Mouse (Mus musculus): ENCODE results near the gene 5330417C22Rik. TPM values are rescaled to one million over a fixed set of nuclear protein-coding genes. Genes with fewer than 3 reads are reported as not detected.

5330417C22Rik gene
- total and polyA plus RNA-seq, 2 experiments from 2014 or later, result 11.5 to 17.5 TPM

DNA sequence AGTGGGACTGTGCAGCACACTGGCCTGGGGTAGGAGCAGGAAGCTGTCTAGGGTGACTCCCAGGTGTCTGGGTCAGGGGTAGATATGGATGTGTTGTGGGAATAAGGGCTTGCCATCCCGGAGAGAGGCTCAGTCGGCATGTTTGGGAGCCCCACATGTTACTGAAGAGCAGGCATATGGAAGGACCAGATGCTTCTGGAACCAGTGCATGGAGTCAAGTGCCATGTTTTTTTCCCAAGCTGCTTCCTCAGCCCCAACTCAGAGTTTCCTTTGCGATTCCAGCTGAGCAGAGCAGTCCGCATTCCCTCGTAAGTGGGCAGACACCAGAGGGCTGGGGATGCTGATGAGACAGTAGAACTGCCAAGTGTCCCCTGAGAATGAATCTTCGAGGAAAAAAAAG is 113.3 kb downstream of the 5330417C22Rik start:
- Histone ChIP-seq H3K4me2 (ENCODE audit: low read depth) (peak overlapping the region; percentile 48; the same call in 1 of the 2 replicates), H3K4me3 (ENCODE audit: low read depth, low read length) (no peak overlapping the region), H3K27ac (ENCODE audit: low read depth, low read length) (peak overlapping the region; percentile 50; the same call in 1 of the 2 replicates), H3K9ac (no peak overlapping the region), H3K9me3 (ENCODE audit: low read length) (no peaks in the 10 kb centered on the region), H3K4me1 (ENCODE audit: insufficient read depth) (peaks cover 14% of the 10 kb centered on the region), H3K27me3 (ENCODE audit: insufficient read depth, low read length) (no peaks in the 10 kb centered on the region), H3K36me3 (ENCODE audit: insufficient read depth) (peaks cover 30% of the 10 kb centered on the region)
- ATAC-seq (peak; percentile 40), DNase-seq (peak; percentile 65)
- WGBS, result 27% methylated on average over 6 of the region's 6 CpGs
- TF ChIP-seq CTCF (IDR thresholded peaks at IDR 0.05; ENCODE audit: low read depth), result no peak

DNA sequence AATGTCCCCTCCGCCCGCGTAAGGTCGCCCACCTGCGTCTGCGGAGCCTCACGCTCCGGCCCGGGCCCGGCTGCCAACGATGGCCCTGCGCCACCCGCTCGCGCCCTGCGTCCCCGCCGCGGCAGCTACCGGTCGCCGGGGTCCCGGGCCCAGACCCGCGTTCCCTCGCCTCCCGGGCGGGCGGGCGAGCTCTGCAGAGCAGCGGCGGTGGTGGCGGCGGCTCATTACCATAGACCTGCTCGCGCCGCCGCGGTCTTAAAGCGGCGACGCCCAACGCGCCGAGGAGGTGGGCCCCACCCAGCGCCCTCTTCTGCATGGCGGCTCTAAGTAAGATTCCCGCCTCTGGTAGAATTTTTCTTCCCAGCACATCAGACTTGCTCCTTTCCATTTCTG is 120.5 kb downstream of the 5330417C22Rik start:
- DNase-seq, result peak; percentile 95
- peak overlapping the region; percentile 79 for H3K4me3 ChIP-seq (ENCODE audit: low read depth, low read length)
- peak overlapping the region; percentile 93 for H3K9ac ChIP-seq
- H3K36me3 ChIP-seq (ENCODE audit: insufficient read depth), result peaks cover 22% of the 10 kb centered on the region
- TF ChIP-seq CTCF (IDR thresholded peaks at IDR 0.05; ENCODE audit: low read depth), result peak; percentile 32
- H3K27me3 ChIP-seq (ENCODE audit: insufficient read depth, low read length), result no peaks in the 10 kb centered on the region
- WGBS, result 2% methylated on average over 45 of the region's 48 CpGs
- peak overlapping the region; percentile 91 for H3K4me2 ChIP-seq (ENCODE audit: low read depth)
- H3K9me3 ChIP-seq (ENCODE audit: low read length), result 0 out of 2 replicates have a peak, but pooled peaks cover 6% of the 10 kb centered on the region
- peaks cover 22% of the 10 kb centered on the region for H3K4me1 ChIP-seq (ENCODE audit: insufficient read depth)
- peak; percentile 92 for ATAC-seq
- H3K27ac ChIP-seq (ENCODE audit: low read depth, low read length), result peak overlapping the region; percentile 93

DNA sequence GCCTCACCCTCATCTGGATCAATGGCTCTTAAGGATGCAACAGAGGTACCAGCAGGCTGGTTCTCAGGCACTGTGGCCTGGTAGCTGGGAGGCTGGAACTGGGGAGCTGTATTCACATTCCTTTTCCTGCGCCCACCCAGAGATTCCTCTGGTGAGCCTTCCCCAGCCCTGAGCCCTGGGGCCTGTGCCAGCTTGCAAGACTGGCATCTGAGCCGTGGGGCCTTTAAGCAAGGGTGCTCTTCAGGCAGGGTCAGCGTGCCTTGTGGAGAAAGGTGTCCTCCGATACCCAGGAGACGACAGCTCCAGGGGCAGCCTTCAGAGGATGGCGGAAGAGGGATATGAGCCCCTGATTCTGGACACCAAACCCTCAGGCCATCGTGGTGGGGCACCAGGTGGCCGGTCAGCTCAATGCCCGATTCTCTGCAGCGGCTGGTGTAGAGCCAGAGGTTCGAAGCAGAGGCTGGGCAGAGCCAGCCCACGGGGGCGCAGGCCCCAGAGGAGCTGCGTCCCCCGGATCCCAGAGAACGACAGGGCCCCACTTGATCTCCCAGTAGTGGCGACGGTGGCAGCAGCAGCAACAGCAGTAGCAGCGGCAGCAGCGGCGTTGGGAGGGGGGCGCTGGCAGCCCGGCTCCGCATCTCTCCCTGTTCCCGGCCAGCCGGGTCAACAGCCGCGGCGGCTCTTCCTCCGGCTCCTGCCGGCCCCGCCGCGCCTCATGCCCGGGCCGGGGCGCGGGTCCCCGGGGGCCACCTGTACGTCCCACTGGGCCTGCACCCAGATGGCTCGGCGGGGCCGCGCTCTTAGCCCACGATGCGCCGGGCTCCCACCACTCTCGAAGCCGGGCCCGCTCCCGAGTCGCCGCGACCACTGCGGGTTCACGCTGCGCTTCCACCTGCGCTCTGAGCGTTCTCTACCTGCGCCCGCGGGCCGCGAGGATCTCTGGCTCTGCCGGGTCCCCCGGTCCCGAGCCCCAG is 121.2 kb downstream of the 5330417C22Rik start, which contains the start of gene Celsr2:
Celsr2 (minus strand) TSS at position 696 of the 974 bp plus-strand sequence.
- H3K9ac ChIP-seq, result peak within 1 kb of the TSS; percentile 93
- 7% methylated on average over 57 of the region's 67 CpGs for WGBS
- peak within 1 kb of the TSS; percentile 91 for H3K4me2 ChIP-seq (ENCODE audit: low read depth)
- peaks cover 28% of the 10 kb centered on the region for H3K4me1 ChIP-seq (ENCODE audit: insufficient read depth)
- ATAC-seq (peak; percentile 57), DNase-seq (peak; percentile 68)
- peak within 1 kb of the TSS; percentile 79 for H3K4me3 ChIP-seq (ENCODE audit: low read depth, low read length)
- peaks cover 22% of the 10 kb centered on the region for H3K36me3 ChIP-seq (ENCODE audit: insufficient read depth)
- H3K27ac ChIP-seq (ENCODE audit: low read depth, low read length), result peak within 1 kb of the TSS; percentile 93
- H3K27me3 ChIP-seq (ENCODE audit: insufficient read depth, low read length), result no peaks in the 10 kb centered on the region
- H3K9me3 ChIP-seq (ENCODE audit: low read length), result 0 out of 2 replicates have a peak, but pooled peaks cover 6% of the 10 kb centered on the region
- no peak for TF ChIP-seq CTCF (IDR thresholded peaks at IDR 0.05; ENCODE audit: low read depth)

DNA sequence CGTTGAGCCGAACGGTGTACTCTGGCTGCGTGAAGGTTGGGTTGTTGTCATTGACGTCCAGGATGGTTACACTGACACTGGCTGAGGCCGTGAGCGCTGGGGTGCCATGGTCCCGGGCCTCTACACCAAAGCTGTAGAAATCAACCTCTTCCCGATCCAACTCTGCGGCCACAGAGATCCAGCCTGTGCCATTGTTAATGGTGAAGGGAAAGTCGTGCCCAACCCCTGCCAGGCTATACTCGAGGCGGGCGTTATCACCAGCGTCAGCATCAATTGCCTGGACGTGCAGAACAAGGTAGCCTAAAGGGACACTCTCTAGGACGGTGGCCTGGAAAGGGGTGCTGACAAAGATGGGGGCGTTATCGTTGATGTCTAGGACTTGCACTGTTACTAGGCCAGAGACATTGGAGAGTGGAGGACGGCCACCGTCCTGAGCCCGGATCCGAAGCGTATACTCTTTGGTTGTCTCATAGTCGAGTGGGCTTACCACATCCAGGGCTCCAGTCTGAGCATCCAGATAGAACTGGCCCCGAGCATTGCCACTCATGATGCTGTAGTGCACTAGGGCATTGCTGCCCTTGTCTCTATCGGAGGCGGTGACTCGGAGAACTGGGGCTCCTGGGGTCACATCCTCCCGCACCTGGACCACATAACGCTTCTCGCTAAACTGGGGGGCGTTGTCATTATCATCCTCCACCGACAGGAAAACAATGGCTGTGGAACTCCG is 122.5 kb downstream of the 5330417C22Rik start:
- ATAC-seq (no peak), DNase-seq (no peak)
- H3K4me1 ChIP-seq (ENCODE audit: insufficient read depth), result peaks cover 38% of the 10 kb centered on the region
- peaks cover 22% of the 10 kb centered on the region for H3K36me3 ChIP-seq (ENCODE audit: insufficient read depth)
- H3K27me3 ChIP-seq (ENCODE audit: insufficient read depth, low read length), result no peaks in the 10 kb centered on the region
- H3K9me3 ChIP-seq (ENCODE audit: low read length), result 0 out of 2 replicates have a peak, but pooled peaks cover 6% of the 10 kb centered on the region
- no peak overlapping the region for H3K4me2 ChIP-seq (ENCODE audit: low read depth)
- no peak overlapping the region for H3K4me3 ChIP-seq (ENCODE audit: low read depth, low read length)
- no peak for TF ChIP-seq CTCF (IDR thresholded peaks at IDR 0.05; ENCODE audit: low read depth)
- H3K27ac ChIP-seq (ENCODE audit: low read depth, low read length), result no peak overlapping the region
- 97% methylated on average over 35 of the region's 35 CpGs for whole genome bisulfite sequencing
- H3K9ac ChIP-seq, result no peak overlapping the region

DNA sequence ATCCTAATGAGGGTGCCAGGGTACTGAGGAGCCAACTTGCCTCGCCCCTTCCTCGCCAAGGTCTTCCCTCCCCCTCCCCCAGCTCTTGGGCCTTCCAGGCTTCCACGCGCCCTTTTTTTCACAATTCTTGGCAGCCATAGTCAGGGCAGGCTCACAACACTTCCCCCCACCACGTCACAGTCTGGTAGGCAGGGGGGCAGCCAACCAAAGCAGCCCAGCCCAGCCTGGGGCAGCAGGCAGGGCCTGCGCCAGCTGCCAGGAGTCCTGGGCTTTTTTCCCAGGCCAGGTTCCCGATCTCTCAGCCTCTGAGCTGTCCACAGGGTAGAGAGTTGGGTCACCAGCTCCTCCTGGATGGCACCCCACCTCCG is 124.6 kb downstream of the 5330417C22Rik start:
- peaks cover 28% of the 10 kb centered on the region for H3K36me3 ChIP-seq (ENCODE audit: insufficient read depth)
- H3K4me1 ChIP-seq (ENCODE audit: insufficient read depth), result peaks cover 38% of the 10 kb centered on the region
- peak overlapping the region; percentile 27 for H3K4me3 ChIP-seq (ENCODE audit: low read depth, low read length)
- H3K9me3 ChIP-seq (ENCODE audit: low read length), result 0 out of 2 replicates have a peak, but pooled peaks cover 6% of the 10 kb centered on the region
- ATAC-seq, result peak; percentile 50
- 11% methylated on average over 8 of the region's 8 CpGs for WGBS
- no peaks in the 10 kb centered on the region for H3K27me3 ChIP-seq (ENCODE audit: insufficient read depth, low read length)
- H3K4me2 ChIP-seq (ENCODE audit: low read depth), result peak overlapping the region; percentile 64
- no peak for TF ChIP-seq CTCF (IDR thresholded peaks at IDR 0.05; ENCODE audit: low read depth)
- H3K9ac ChIP-seq, result peak overlapping the region; percentile 63
- H3K27ac ChIP-seq (ENCODE audit: low read depth, low read length), result peak overlapping the region; percentile 92
- DNase-seq, result peak; percentile 76

DNA sequence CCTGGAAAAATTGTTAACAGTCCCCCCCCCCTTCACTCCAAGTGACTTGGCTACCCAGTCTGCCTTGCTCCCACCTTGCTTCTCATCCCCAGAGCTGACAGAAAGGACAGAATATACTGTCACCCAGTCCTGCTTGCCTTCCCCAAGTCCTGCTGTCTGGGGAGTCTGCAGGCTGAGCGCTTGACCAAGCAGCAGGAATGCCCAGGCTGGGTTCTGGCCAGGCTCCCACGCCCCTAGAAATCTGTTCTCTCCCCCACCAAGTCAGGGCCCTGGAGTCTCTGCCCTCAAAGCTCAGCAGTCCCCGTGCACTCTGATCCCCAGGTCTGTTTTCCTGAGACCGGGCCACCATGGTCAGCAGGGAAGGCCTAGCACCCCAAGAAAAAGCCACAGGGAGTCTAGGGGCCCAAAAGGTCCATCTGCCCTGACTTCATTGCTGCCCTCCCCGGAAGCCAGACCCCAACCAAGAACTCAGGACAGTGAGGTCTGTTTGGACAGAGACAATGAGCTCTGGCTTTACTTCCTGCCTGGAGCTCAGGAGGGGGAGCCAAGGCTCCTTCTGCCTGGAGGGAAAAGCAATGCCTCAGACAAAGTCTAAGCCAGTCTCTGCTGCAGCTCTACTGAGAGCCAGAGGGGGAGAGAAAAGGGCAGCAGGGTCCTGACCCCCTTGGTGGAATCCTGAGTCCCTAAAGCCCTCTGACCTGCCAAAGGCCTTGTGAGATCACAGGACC is 125.1 kb downstream of the 5330417C22Rik start:
- Histone ChIP-seq H3K4me1 (ENCODE audit: insufficient read depth) (peaks cover 38% of the 10 kb centered on the region), H3K36me3 (ENCODE audit: insufficient read depth) (peaks cover 33% of the 10 kb centered on the region), H3K9ac (peak overlapping the region; percentile 63), H3K4me3 (ENCODE audit: low read depth, low read length) (peak overlapping the region; percentile 27), H3K27ac (ENCODE audit: low read depth, low read length) (peak overlapping the region; percentile 92), H3K4me2 (ENCODE audit: low read depth) (peak overlapping the region; percentile 64), H3K9me3 (ENCODE audit: low read length) (0 out of 2 replicates have a peak, but pooled peaks cover 6% of the 10 kb centered on the region), H3K27me3 (ENCODE audit: insufficient read depth, low read length) (no peaks in the 10 kb centered on the region)
- no peak for TF ChIP-seq CTCF (IDR thresholded peaks at IDR 0.05; ENCODE audit: low read depth)
- ATAC-seq, result no peak
- 13% methylated on average over 5 of the region's 5 CpGs for WGBS
- DNase-seq, result no peak
